Mouse (Mus musculus) liver, embryonic 13.5 days (tissue): Measurements from ENCODE around the gene Gm17304. TPM values are rescaled to one million over a fixed set of nuclear protein-coding genes. Genes with fewer than 3 reads are reported as not detected.

Experiments
- ATAC-seq: fragments of 200-750 bp; cut with Nextera tagmentation; 2 replicates; pipeline ENCODE4 v1.8.0; 2017; ENCODE audit warnings: low read depth, mild to moderate bottlenecking, moderate number of reproducible peaks, moderate library complexity
- DNase-seq: peaks from one replicate; pipeline ENCODE4 v3.0.0; 2022
- H3K27ac ChIP-seq: fragments of 300-500 bp; sonication (generic); 2 replicates; pipeline ENCODE4 v1.5.1; 2015; ENCODE audit warnings: moderate library complexity, mild to moderate bottlenecking, inconsistent platforms
- H3K27me3 ChIP-seq: fragments of 300-500 bp; sonication (generic); 2 replicates; pipeline ENCODE4 v1.6.1; 2015; ENCODE audit warnings: mild to moderate bottlenecking, inconsistent platforms
- H3K36me3 ChIP-seq: fragments of 300-500 bp; sonication (generic); 2 replicates; pipeline ENCODE4 v1.6.1; 2015; ENCODE audit warnings: mild to moderate bottlenecking, inconsistent platforms
- H3K4me1 ChIP-seq: fragments of 300-500 bp; sonication (generic); replicated peaks from 2 replicates; pipeline ENCODE4 v1.6.1; 2015; ENCODE audit warnings: inconsistent platforms
- H3K4me2 ChIP-seq: fragments of 300-500 bp; sonication (generic); 2 replicates; pipeline ENCODE4 v1.6.1; 2015; ENCODE audit warnings: inconsistent platforms, mild to moderate bottlenecking, moderate library complexity
- H3K4me3 ChIP-seq: fragments of 300-500 bp; sonication (generic); replicated peaks from 2 replicates; pipeline ENCODE4 v1.5.1; 2015; ENCODE audit warnings: mild to moderate bottlenecking, inconsistent platforms
- H3K9ac ChIP-seq: fragments of 300-500 bp; sonication (generic); 2 replicates; pipeline ENCODE4 v1.6.1; 2015; ENCODE audit warnings: mild to moderate bottlenecking, inconsistent platforms
- H3K9me3 ChIP-seq: fragments of 300-500 bp; sonication (generic); replicated peaks from 2 replicates; pipeline ENCODE4 v1.6.1; 2016; ENCODE audit warnings: inconsistent platforms
- WGBS: fragments of 180-500 bp; shearing (Covaris S2); methylation state at CpG from one replicate; pipeline ENCODE4 v1.1.7; 2015; ENCODE audit not compliant: insufficient replicate concordance; 5-methylcytosine and 5-hydroxymethylcytosine counted together
- polyA plus RNA-seq: library from polyadenylated mRNA; unstranded; fragments of >200 nt; fragmentation: Nextera tagmentation; extraction: Ambion mirVana; gene quantifications from 2 replicates; pipeline ENCODE4 v1.2.1, GENCODE M21; 2015

The Gm17304 gene
- polyA plus RNA-seq, 1 experiment from 2014 or later: not detected

GRCm38 (mm10) chr5:106590686-106591085 is 18.2 kb upstream of the Gm17304 start:
- no peaks in the 10 kb centered on the region for H3K36me3 ChIP-seq
- H3K9ac ChIP-seq: no peak overlapping the region
- no peak overlapping the region for H3K4me2 ChIP-seq
- H3K27me3 ChIP-seq: no peaks in the 10 kb centered on the region
- no peaks in the 10 kb centered on the region for H3K9me3 ChIP-seq
- no peak overlapping the region for H3K4me3 ChIP-seq
- DNase-seq: no peak
- 81% methylated on average over 5 of the region's 5 CpGs for WGBS
- no peak overlapping the region for H3K27ac ChIP-seq
- no peak for ATAC-seq
- H3K4me1 ChIP-seq: no peaks in the 10 kb centered on the region

- Histone ChIP-seq H3K9ac (no peak overlapping the region), H3K9me3 (no peaks in the 10 kb centered on the region), H3K36me3 (no peaks in the 10 kb centered on the region), H3K4me1 (no peaks in the 10 kb centered on the region), H3K4me2 (no peak overlapping the region), H3K27ac (no peak overlapping the region), H3K27me3 (no peaks in the 10 kb centered on the region), H3K4me3 (no peak overlapping the region)
- ATAC-seq (no peak), DNase-seq (no peak)
Measured at GRCm38 (mm10) chr5:106594388-106594787, 14.5 kb upstream of the Gm17304 start.

- no peak for ATAC-seq
- no peak overlapping the region for H3K9ac ChIP-seq
- WGBS: 82% methylated on average over 2 of the region's 2 CpGs
Measured at GRCm38 (mm10) chr5:106597472-106597871, 11.4 kb upstream of the Gm17304 start.

GRCm38 (mm10) chr5:106599482-106599881 is 9.4 kb upstream of the Gm17304 start:
- Histone ChIP-seq H3K36me3 (0 out of 2 replicates have a peak, but pooled peaks cover 6% of the 10 kb centered on the region), H3K4me2 (no peak overlapping the region), H3K9ac (no peak overlapping the region), H3K27ac (no peak overlapping the region), H3K27me3 (no peaks in the 10 kb centered on the region), H3K4me3 (no peak overlapping the region), H3K4me1 (no peaks in the 10 kb centered on the region), H3K9me3 (no peaks in the 10 kb centered on the region)
- ATAC-seq: no peak
- DNase-seq: no peak
- 83% methylated on average over 8 of the region's 8 CpGs for WGBS

More at GRCm38 (mm10) chr5:106597472-106597871, 11.4 kb upstream of the Gm17304 start:
- Histone ChIP-seq H3K27me3 (no peaks in the 10 kb centered on the region), H3K4me2 (no peak overlapping the region), H3K36me3 (0 out of 2 replicates have a peak, but pooled peaks cover 4% of the 10 kb centered on the region), H3K27ac (no peak overlapping the region), H3K4me1 (no peaks in the 10 kb centered on the region), H3K4me3 (no peak overlapping the region), H3K9me3 (no peaks in the 10 kb centered on the region)
- no peak for DNase-seq

- ATAC-seq (no peak), DNase-seq (no peak)
- Histone ChIP-seq H3K4me2 (no peak overlapping the region), H3K27me3 (no peaks in the 10 kb centered on the region), H3K9me3 (no peaks in the 10 kb centered on the region), H3K36me3 (peaks cover 10% of the 10 kb centered on the region), H3K9ac (no peak overlapping the region), H3K4me3 (no peak overlapping the region), H3K4me1 (no peaks in the 10 kb centered on the region), H3K27ac (no peak overlapping the region)
- WGBS: 83% methylated on average over 5 of the region's 5 CpGs
Measured at GRCm38 (mm10) chr5:106604381-106604780, 4.5 kb upstream of the Gm17304 start.

GRCm38 (mm10) chr5:106605096-106605495 is 3.8 kb upstream of the Gm17304 start:
- no peak for DNase-seq
- H3K9me3 ChIP-seq: no peaks in the 10 kb centered on the region
- H3K36me3 ChIP-seq: peaks cover 10% of the 10 kb centered on the region
- H3K4me1 ChIP-seq: no peaks in the 10 kb centered on the region
- H3K4me2 ChIP-seq: no peak overlapping the region
- H3K9ac ChIP-seq: no peak overlapping the region
- 80% methylated on average over 6 of the region's 6 CpGs for WGBS
- H3K27ac ChIP-seq: no peak overlapping the region
- no peak overlapping the region for H3K4me3 ChIP-seq
- H3K27me3 ChIP-seq: no peaks in the 10 kb centered on the region
- no peak for ATAC-seq

GRCm38 (mm10) chr5:106607081-106607480 is 1.8 kb upstream of the Gm17304 start:
- Histone ChIP-seq H3K4me2 (no peak overlapping the region), H3K4me1 (no peaks in the 10 kb centered on the region)

GRCm38 (mm10) chr5:106612151-106612550 is 3.3 kb downstream of the Gm17304 start:
- H3K27ac ChIP-seq: no peak overlapping the region
- H3K4me3 ChIP-seq: no peak overlapping the region
- DNase-seq (no peak), ATAC-seq (no peak)
- H3K27me3 ChIP-seq: no peaks in the 10 kb centered on the region
- no peak overlapping the region for H3K4me2 ChIP-seq
- WGBS: 87% methylated on average over 2 of the region's 2 CpGs
- H3K36me3 ChIP-seq: peaks cover 14% of the 10 kb centered on the region
- no peak overlapping the region for H3K9ac ChIP-seq
- no peaks in the 10 kb centered on the region for H3K9me3 ChIP-seq
- H3K4me1 ChIP-seq: no peaks in the 10 kb centered on the region

More at GRCm38 (mm10) chr5:106607081-106607480, 1.8 kb upstream of the Gm17304 start:
- H3K9me3 ChIP-seq: no peaks in the 10 kb centered on the region
- H3K4me3 ChIP-seq: no peak overlapping the region
- H3K27me3 ChIP-seq: no peaks in the 10 kb centered on the region
- no peak overlapping the region for H3K27ac ChIP-seq
- ATAC-seq (no peak), DNase-seq (no peak)
- H3K36me3 ChIP-seq: peaks cover 17% of the 10 kb centered on the region
- WGBS: 89% methylated on average over 5 of the region's 5 CpGs
- H3K9ac ChIP-seq: no peak overlapping the region

GRCm38 (mm10) chr5:106614570-106614969 is 5.7 kb downstream of the Gm17304 start:
- ATAC-seq (no peak), DNase-seq (no peak)
- 67% methylated on average over 7 of the region's 7 CpGs for WGBS
- no peak overlapping the region for H3K4me3 ChIP-seq
- no peak overlapping the region for H3K9ac ChIP-seq
- H3K4me2 ChIP-seq: no peak overlapping the region
- H3K36me3 ChIP-seq: peaks cover 20% of the 10 kb centered on the region
- no peaks in the 10 kb centered on the region for H3K9me3 ChIP-seq
- H3K27ac ChIP-seq: no peak overlapping the region
- no peaks in the 10 kb centered on the region for H3K4me1 ChIP-seq
- H3K27me3 ChIP-seq: no peaks in the 10 kb centered on the region

GRCm38 (mm10) chr5:106615006-106615405 is 6.1 kb downstream of the Gm17304 start:
- WGBS: 74% methylated on average over 2 of the region's 2 CpGs
- Histone ChIP-seq H3K27me3 (no peaks in the 10 kb centered on the region), H3K9ac (no peak overlapping the region), H3K4me3 (no peak overlapping the region), H3K36me3 (peaks cover 20% of the 10 kb centered on the region), H3K4me1 (no peaks in the 10 kb centered on the region), H3K27ac (no peak overlapping the region), H3K9me3 (no peaks in the 10 kb centered on the region), H3K4me2 (no peak overlapping the region)
- ATAC-seq (no peak), DNase-seq (no peak)

- Histone ChIP-seq H3K27ac (no peak overlapping the region), H3K9ac (no peak overlapping the region), H3K27me3 (no peaks in the 10 kb centered on the region), H3K9me3 (no peaks in the 10 kb centered on the region), H3K4me3 (no peak overlapping the region), H3K36me3 (peaks cover 47% of the 10 kb centered on the region), H3K4me1 (no peaks in the 10 kb centered on the region), H3K4me2 (no peak overlapping the region)
- ATAC-seq (no peak), DNase-seq (no peak)
- 93% methylated on average over 6 of the region's 6 CpGs for WGBS
Measured at GRCm38 (mm10) chr5:106620446-106620845, 11.5 kb downstream of the Gm17304 start.

- 89% methylated on average over 5 of the region's 5 CpGs for WGBS
- H3K36me3 ChIP-seq: peaks cover 47% of the 10 kb centered on the region
Measured at GRCm38 (mm10) chr5:106622193-106622592, 13.3 kb downstream of the Gm17304 start.

More at GRCm38 (mm10) chr5:106622193-106622592, 13.3 kb downstream of the Gm17304 start:
- H3K9ac ChIP-seq: no peak overlapping the region
- no peaks in the 10 kb centered on the region for H3K27me3 ChIP-seq
- H3K4me1 ChIP-seq: no peaks in the 10 kb centered on the region
- ATAC-seq (no peak), DNase-seq (no peak)
- no peak overlapping the region for H3K4me3 ChIP-seq
- H3K9me3 ChIP-seq: no peaks in the 10 kb centered on the region
- no peak overlapping the region for H3K27ac ChIP-seq
- H3K4me2 ChIP-seq: no peak overlapping the region
